Mouse (Mus musculus) limb, embryonic 14.5 days (tissue): Measurements from ENCODE around the gene Asic2. TPM values are rescaled to one million over a fixed set of nuclear protein-coding genes. Genes with fewer than 3 reads are reported as not detected.

Source experiments
- ATAC-seq: fragments of 200-750 bp; cut with Nextera tagmentation; 2 replicates; pipeline ENCODE4 v1.8.0; 2017; ENCODE audit warnings: low read depth, moderate number of reproducible peaks, moderate TSS enrichment; ENCODE audit not compliant: low FRiP score
- DNase-seq: peaks from one replicate; pipeline ENCODE4 v3.0.0-alpha.2; 2015; ENCODE audit warnings: low spot score
- H3K27ac ChIP-seq: fragments of 300-500 bp; sonication (generic); replicated peaks from 2 replicates; pipeline ENCODE4 v1.5.1; 2014; ENCODE audit warnings: low read depth, mild to moderate bottlenecking, low read length, moderate library complexity, mixed read lengths
- H3K27me3 ChIP-seq: fragments of 300-500 bp; sonication (generic); 2 replicates; pipeline ENCODE4 v1.6.1; 2014; ENCODE audit warnings: low read length, mixed read lengths; ENCODE audit not compliant: control insufficient read depth, insufficient read depth
- H3K36me3 ChIP-seq: fragments of 300-500 bp; sonication (generic); 2 replicates; pipeline ENCODE4 v1.6.1; 2014; ENCODE audit warnings: mild to moderate bottlenecking, low read length, moderate library complexity, mixed read lengths; ENCODE audit not compliant: control insufficient read depth, insufficient read depth
- H3K4me1 ChIP-seq: fragments of 300-500 bp; sonication (generic); 2 replicates; pipeline ENCODE4 v1.6.1; 2014; ENCODE audit warnings: antibody characterized with exemption, low read length, mixed read lengths; ENCODE audit not compliant: control insufficient read depth, insufficient read depth
- H3K4me2 ChIP-seq: fragments of 300-500 bp; sonication (generic); replicated peaks from 2 replicates; pipeline ENCODE4 v1.6.1; 2014; ENCODE audit warnings: low read depth, mild to moderate bottlenecking, low read length, moderate library complexity; ENCODE audit not compliant: severe bottlenecking
- H3K4me3 ChIP-seq: fragments of 300-500 bp; sonication (generic); replicated peaks from 2 replicates; pipeline ENCODE4 v1.5.1; 2014; ENCODE audit warnings: low read length
- H3K9ac ChIP-seq: fragments of 300-500 bp; sonication (generic); 2 replicates; pipeline ENCODE4 v1.6.1; 2014; ENCODE audit warnings: mild to moderate bottlenecking, low read depth, low read length, moderate library complexity; ENCODE audit not compliant: severe bottlenecking
- H3K9me3 ChIP-seq: fragments of 300-500 bp; sonication (generic); 2 replicates; pipeline ENCODE4 v1.6.1; 2016; ENCODE audit warnings: low read length; ENCODE audit not compliant: control insufficient read depth
- POLR2A ChIP-seq: fragments of 200-500 bp; IDR thresholded peaks from 2 replicates; pipeline ENCODE4 v1.8.0; 2012; ENCODE audit warnings: inconsistent platforms, mild to moderate bottlenecking, moderate library complexity, borderline replicate concordance; ENCODE audit not compliant: insufficient read depth, insufficient read length; ENCODE audit errors: extremely low read depth
- WGBS: fragments of 180-500 bp; shearing (Covaris S2); extraction: QIAGEN DNeasy Blood & Tissue Kit; methylation state at CpG from one replicate; pipeline ENCODE4 v1.1.7; 2014; 5-methylcytosine and 5-hydroxymethylcytosine counted together
- polyA plus RNA-seq, 2 experiments: library from polyadenylated mRNA; depleted of rRNA in 1 of 2; stranded (reverse) in 1 of 2; unstranded in 1 of 2; fragments of >200 nt; fragmentation: Nextera tagmentation in 1 of 2; extraction: Ambion mirVana in 1 of 2; gene quantifications; 2 replicates each; pipeline versions ENCODE4 v1.2.1 to v1.2.3; 2012 to 2014

Asic2 gene
- polyA plus RNA-seq, 2 experiments, result 0.72 to 1.3 TPM

- Histone ChIP-seq H3K9ac (no peak overlapping the region), H3K4me3 (no peak overlapping the region), H3K27me3 (no peaks in the 10 kb centered on the region), H3K4me1 (no peaks in the 10 kb centered on the region), H3K4me2 (no peak overlapping the region), H3K36me3 (no peaks in the 10 kb centered on the region), H3K9me3 (no peaks in the 10 kb centered on the region), H3K27ac (no peak overlapping the region)
- DNase-seq, result no peak
- WGBS, result 37% methylated on average over 7 of the region's 7 CpGs
- ATAC-seq, result no peak
- TF ChIP-seq POLR2A, result no peak
Observed at GRCm38 (mm10) chr11:80854908-80855307, 1113.3 kb downstream of the Asic2 start.

- Histone ChIP-seq H3K4me3 (no peak overlapping the region), H3K9ac (no peak overlapping the region), H3K36me3 (no peaks in the 10 kb centered on the region), H3K4me2 (no peak overlapping the region), H3K27me3 (no peaks in the 10 kb centered on the region), H3K27ac (no peak overlapping the region), H3K4me1 (no peaks in the 10 kb centered on the region), H3K9me3 (no peaks in the 10 kb centered on the region)
- no peak for DNase-seq
- ATAC-seq, result no peak
- WGBS, result 83% methylated on average over 11 of the region's 11 CpGs
- no peak for TF ChIP-seq POLR2A
Observed at GRCm38 (mm10) chr11:80854430-80854829, 1113.8 kb downstream of the Asic2 start.

GRCm38 (mm10) chr11:80853014-80853413 is 1115.2 kb downstream of the Asic2 start:
- DNase-seq, result no peak
- no peak overlapping the region for H3K27ac ChIP-seq
- no peaks in the 10 kb centered on the region for H3K27me3 ChIP-seq
- no peak for ATAC-seq
- no peaks in the 10 kb centered on the region for H3K36me3 ChIP-seq
- H3K4me2 ChIP-seq, result no peak overlapping the region
- H3K4me1 ChIP-seq, result no peaks in the 10 kb centered on the region
- no peak overlapping the region for H3K4me3 ChIP-seq
- WGBS, result 52% methylated on average over 3 of the region's 3 CpGs
- no peak overlapping the region for H3K9ac ChIP-seq
- TF ChIP-seq POLR2A, result no peak
- H3K9me3 ChIP-seq, result no peaks in the 10 kb centered on the region

- Histone ChIP-seq H3K4me2 (no peak overlapping the region), H3K4me1 (no peaks in the 10 kb centered on the region), H3K9ac (no peak overlapping the region), H3K4me3 (no peak overlapping the region), H3K36me3 (no peaks in the 10 kb centered on the region), H3K27me3 (no peaks in the 10 kb centered on the region), H3K9me3 (no peaks in the 10 kb centered on the region), H3K27ac (no peak overlapping the region)
- ATAC-seq (no peak), DNase-seq (no peak)
- TF ChIP-seq POLR2A, result no peak
- 45% methylated on average over 5 of the region's 5 CpGs for WGBS
Observed at GRCm38 (mm10) chr11:80851859-80852258, 1116.4 kb downstream of the Asic2 start.

GRCm38 (mm10) chr11:80848131-80848530 is 1120.1 kb downstream of the Asic2 start:
- no peak overlapping the region for H3K9ac ChIP-seq
- no peak overlapping the region for H3K4me3 ChIP-seq
- no peaks in the 10 kb centered on the region for H3K36me3 ChIP-seq
- no peak overlapping the region for H3K4me2 ChIP-seq
- H3K27me3 ChIP-seq, result no peaks in the 10 kb centered on the region
- no peak for TF ChIP-seq POLR2A
- ATAC-seq, result no peak
- no peaks in the 10 kb centered on the region for H3K9me3 ChIP-seq
- H3K4me1 ChIP-seq, result no peaks in the 10 kb centered on the region
- H3K27ac ChIP-seq, result no peak overlapping the region
- 59% methylated on average over 5 of the region's 5 CpGs for WGBS
- DNase-seq, result no peak

- Histone ChIP-seq H3K36me3 (no peaks in the 10 kb centered on the region), H3K4me1 (no peaks in the 10 kb centered on the region), H3K9ac (no peak overlapping the region), H3K4me3 (no peak overlapping the region), H3K9me3 (no peaks in the 10 kb centered on the region), H3K27me3 (no peaks in the 10 kb centered on the region), H3K27ac (no peak overlapping the region), H3K4me2 (no peak overlapping the region)
- DNase-seq, result no peak
- WGBS, result 13% methylated on average over 3 of the region's 3 CpGs
- ATAC-seq, result no peak
- TF ChIP-seq POLR2A, result no peak
Observed at GRCm38 (mm10) chr11:80846115-80846514, 1122.1 kb downstream of the Asic2 start.
